Mouse (Mus musculus) brain, embryonic 18.5 days (tissue): ENCODE data around the gene Nme9.

Experiments
- DNase-seq: peaks from one replicate; pipeline ENCODE4 v3.0.0-alpha.2; 2012; ENCODE audit warnings: low read depth, low spot score

Nme9 gene

GRCm38 (mm10) chr9:99479181-99479711 lies 28.0 kb downstream of the Nme9 start:
- no peak for DNase-seq

- peak; percentile 10 for DNase-seq
Observed at GRCm38 (mm10) chr9:99480764-99481163, 29.5 kb downstream of the Nme9 start.

- DNase-seq, result no peak
Observed at GRCm38 (mm10) chr9:99483191-99483590, 31.9 kb downstream of the Nme9 start.

- no peak for DNase-seq
Observed at GRCm38 (mm10) chr9:99484632-99485031, 33.4 kb downstream of the Nme9 start.

DNA sequence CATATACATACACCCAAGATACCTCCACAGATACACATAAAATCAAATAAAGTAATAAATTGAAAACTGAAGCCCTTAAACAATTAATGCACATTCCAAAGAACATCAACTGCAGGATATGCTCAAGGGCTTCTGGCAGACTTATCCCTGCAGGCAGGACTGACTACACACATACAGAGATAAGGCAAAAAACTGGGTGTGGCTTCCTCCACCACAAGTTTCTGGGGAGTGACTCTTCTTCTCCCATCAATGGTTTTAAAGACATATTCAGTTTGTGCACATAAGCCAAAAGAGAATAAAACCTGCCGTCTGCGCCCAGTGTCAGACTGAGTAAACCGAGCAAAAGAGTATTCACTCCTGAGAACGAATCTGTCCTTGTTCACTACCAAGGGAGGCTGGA lies 33.9 kb downstream of the Nme9 start:
- no peak for DNase-seq

DNA sequence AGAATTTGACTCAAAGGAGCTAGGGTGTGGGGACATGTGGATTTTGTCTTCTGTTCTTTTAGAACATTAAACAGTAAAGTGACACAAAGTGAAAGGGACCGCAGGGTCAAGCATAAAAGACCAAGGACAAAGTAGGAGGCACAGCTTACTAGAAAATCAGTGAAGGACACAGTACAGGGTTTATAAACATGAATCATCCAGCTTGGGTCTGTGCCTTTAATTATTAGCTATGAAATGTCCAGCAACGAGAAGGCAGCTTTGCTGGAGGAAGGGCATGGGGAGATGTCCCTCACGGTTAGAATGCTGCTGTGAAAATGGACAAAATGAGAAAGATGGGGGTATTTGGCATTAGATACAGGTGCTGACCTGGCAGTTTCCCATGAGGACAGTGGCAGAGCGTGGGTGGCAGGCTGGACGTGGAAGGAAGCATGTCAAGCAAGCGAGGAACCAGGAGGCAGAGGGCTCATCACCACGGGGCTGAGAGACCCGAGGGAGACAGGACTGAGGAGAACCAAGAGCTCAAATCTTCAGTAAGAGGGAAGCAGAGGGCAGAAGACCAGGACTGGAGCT lies 35.9 kb downstream of the Nme9 start:
- DNase-seq, result no peak

DNA sequence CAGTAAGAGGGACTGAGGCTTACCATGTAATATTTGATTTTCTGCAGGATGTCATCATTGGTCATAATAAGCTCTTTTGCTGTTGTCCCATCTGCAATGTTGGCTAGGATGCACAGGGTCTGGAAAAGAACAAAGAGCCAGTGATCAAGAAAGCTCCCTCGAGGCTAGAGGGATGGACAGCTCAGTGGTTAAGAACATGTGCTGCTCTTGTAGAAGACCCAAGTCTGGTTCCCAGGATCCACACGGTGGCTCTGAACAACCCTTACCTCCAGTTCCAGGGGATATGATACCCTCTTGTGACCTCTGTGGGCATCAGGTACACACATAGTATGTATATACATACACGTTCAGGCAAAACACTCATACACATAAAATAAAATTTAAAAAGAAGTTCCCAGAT lies 36.6 kb downstream of the Nme9 start:
- no peak for DNase-seq

DNA sequence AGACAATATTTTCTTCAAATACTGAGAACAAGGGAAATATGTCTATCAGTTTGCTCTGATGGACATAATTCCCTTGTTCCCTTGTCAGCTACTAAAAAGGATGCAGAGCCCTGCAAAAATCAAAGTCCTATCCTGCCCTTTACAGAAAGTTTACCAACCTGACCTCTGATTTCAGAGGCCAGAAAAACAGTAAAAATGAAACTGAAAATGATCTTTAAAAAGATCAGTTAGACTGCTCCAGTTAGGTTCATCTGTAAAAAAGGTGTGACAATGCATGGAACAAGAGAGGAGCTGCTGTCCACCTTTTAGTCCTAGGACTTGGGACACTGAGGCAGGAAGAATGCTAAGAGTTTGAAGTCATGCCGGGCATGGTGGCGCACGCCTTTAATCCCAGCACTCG lies 39.8 kb downstream of the Nme9 start:
- DNase-seq, result no peak

- DNase-seq, result no peak
Observed at GRCm38 (mm10) chr9:99492634-99493200, 41.4 kb downstream of the Nme9 start.

GRCm38 (mm10) chr9:99499336-99499735 lies 48.1 kb downstream of the Nme9 start:
- no peak for DNase-seq

DNA sequence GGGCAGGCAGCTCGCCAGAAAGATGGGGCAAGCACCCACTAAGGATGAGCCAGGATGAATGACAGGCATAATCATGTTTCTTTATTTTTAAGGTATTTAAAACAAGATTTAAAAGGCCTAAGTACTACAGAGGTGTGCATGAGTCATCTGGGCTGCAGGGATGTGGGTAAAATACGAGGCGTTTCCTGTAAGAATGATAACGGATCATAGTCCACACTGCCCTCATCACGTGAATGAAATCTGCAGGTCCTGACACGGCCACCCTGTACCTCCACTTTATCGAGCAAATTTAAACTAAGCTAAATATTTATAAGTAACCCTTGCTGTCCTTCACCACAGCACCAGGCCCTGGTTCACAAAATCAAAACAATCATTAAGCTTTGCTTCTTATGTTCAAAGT lies 54.6 kb downstream of the Nme9 start:
- no peak for DNase-seq
